Mouse (Mus musculus) urinary bladder, adult 2 months (tissue): ENCODE results near the gene Tns2. TPM values are rescaled to one million over a fixed set of nuclear protein-coding genes. Genes with fewer than 3 reads are reported as not detected.

Source experiments
- polyA plus RNA-seq: library from polyadenylated mRNA; depleted of rRNA; stranded (reverse); fragments of >200 nt; gene quantifications from 2 replicates; pipeline ENCODE4 v1.2.3, GENCODE M21; 2012; rRNA removed

Tns2 gene
- polyA plus RNA-seq, 1 experiment: 69.2 TPM

Other genes with a start within 250 kb of the Tns2 start
- 1.9 and 2.6 TPM in 2 replicates for gene Krt1, start 249.6 kb upstream of the Tns2 start, polyA plus RNA-seq
- gene Krt77, start 230.7 kb upstream of the Tns2 start, polyA plus RNA-seq: 0.04 and 0.14 TPM in 2 replicates
- gene Krt76, start 207.5 kb upstream of the Tns2 start, polyA plus RNA-seq: 0.04 TPM in 1 of 2 replicates, not detected in the other
- gene Krt4, start 175.7 kb upstream of the Tns2 start, polyA plus RNA-seq: 74.0 and 74.4 TPM in 2 replicates
- 1.5 and 1.9 TPM in 2 replicates for gene Krt79, start 160.1 kb upstream of the Tns2 start, polyA plus RNA-seq
- gene Krt78, start 146.1 kb upstream of the Tns2 start, polyA plus RNA-seq: 2.1 and 3.0 TPM in 2 replicates
- gene Krt8, start 95.9 kb upstream of the Tns2 start, polyA plus RNA-seq: 382 and 417 TPM in 2 replicates
- gene Krt18, start 72.2 kb upstream of the Tns2 start, polyA plus RNA-seq: 642 and 655 TPM in 2 replicates
- 121 and 170 TPM in 2 replicates for gene Eif4b, start 26.6 kb upstream of the Tns2 start, polyA plus RNA-seq
- 43.7 and 50.0 TPM in 2 replicates for gene Spryd3, start 35.8 kb downstream of the Tns2 start, polyA plus RNA-seq
- 260 TPM in 2 replicates for gene Igfbp6, start 43.9 kb downstream of the Tns2 start, polyA plus RNA-seq
- gene Soat2, start 50.1 kb downstream of the Tns2 start, polyA plus RNA-seq: 0.59 and 0.89 TPM in 2 replicates
- gene Zfp740, start 102.8 kb downstream of the Tns2 start, polyA plus RNA-seq: 62.9 and 67.8 TPM in 2 replicates
- gene Csad, start 104.3 kb downstream of the Tns2 start, polyA plus RNA-seq: 92.4 and 102 TPM in 2 replicates
- gene Itgb7, start 131.5 kb downstream of the Tns2 start, polyA plus RNA-seq: 7.0 and 13.2 TPM in 2 replicates
- 72.2 and 76.7 TPM in 2 replicates for gene Rarg, start 157.1 kb downstream of the Tns2 start, polyA plus RNA-seq
- 0.56 and 0.59 TPM in 2 replicates for gene Gm9918, start 170.2 kb downstream of the Tns2 start, polyA plus RNA-seq
- 62.6 and 64.4 TPM in 2 replicates for gene Mfsd5, start 179.0 kb downstream of the Tns2 start, polyA plus RNA-seq
- 1.7 and 1.9 TPM in 2 replicates for gene Espl1, start 195.9 kb downstream of the Tns2 start, polyA plus RNA-seq
- gene Pfdn5, start 225.7 kb downstream of the Tns2 start, polyA plus RNA-seq: 396 and 519 TPM in 2 replicates
- gene Myg1, start 231.3 kb downstream of the Tns2 start, polyA plus RNA-seq: 54.1 and 59.1 TPM in 2 replicates